Mouse (Mus musculus): ENCODE results near the gene Scaper. TPM values are rescaled to one million over a fixed set of nuclear protein-coding genes. Genes with fewer than 3 reads are reported as not detected.

Gene Scaper
- polyA plus RNA-seq, 1 experiment: 1.5 TPM

DNA sequence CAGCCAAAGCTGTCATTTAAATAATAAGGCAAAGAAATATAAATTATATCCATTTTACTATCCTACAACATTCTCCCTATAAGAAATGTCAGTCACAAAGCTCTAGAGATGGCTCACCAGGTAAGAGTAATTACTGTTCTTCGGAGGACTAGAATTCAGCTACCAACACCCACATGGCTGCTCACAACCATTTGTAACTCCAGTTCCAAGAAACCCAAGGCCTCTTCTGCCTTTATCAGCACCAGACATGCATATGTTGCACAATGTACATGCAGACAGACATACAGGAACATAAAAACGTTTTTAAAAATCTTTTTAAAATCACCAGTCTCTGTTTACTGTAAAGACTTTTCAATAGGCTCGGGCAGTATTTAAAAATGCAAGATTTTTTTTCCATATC lies 36.3 kb downstream of the Scaper start:
- H3K79me2 ChIP-seq (ENCODE audit: control insufficient read depth, insufficient read depth): no peaks in the 10 kb centered on the region
- no peak overlapping the region for H3ac ChIP-seq (ENCODE audit: control insufficient read depth, insufficient read length)
- no peak overlapping the region for H3K4me2 ChIP-seq (ENCODE audit: low read depth)
- no peaks in the 10 kb centered on the region for H3K36me3 ChIP-seq (ENCODE audit: control insufficient read depth, insufficient read depth)
- H3K27me3 ChIP-seq (ENCODE audit: control insufficient read depth, insufficient read depth, insufficient read length): no peaks in the 10 kb centered on the region
- H3K4me3 ChIP-seq: no peak overlapping the region
- TF ChIP-seq TCF3 (IDR thresholded peaks at IDR 0.05; ENCODE audit: insufficient read length, low read depth): no peak
- no peak for TF ChIP-seq POLR2AphosphoS2 (IDR thresholded peaks at IDR 0.05; ENCODE audit: insufficient read length, low read depth)
- TF ChIP-seq SRF (IDR thresholded peaks at IDR 0.05; ENCODE audit: control insufficient read depth, insufficient read length, low read depth): no peak
- TF ChIP-seq USF1 (IDR thresholded peaks at IDR 0.05; ENCODE audit: low read depth): no peak
- no peak for TF ChIP-seq MAX (IDR thresholded peaks at IDR 0.05; ENCODE audit: low read depth)
- no peak for TF ChIP-seq MYOG (IDR thresholded peaks at IDR 0.05; ENCODE audit: control insufficient read depth in 1 of 3, insufficient read depth in 1 of 3, insufficient read length in 2 of 3, low read depth in 2 of 3)
- TF ChIP-seq REST (IDR thresholded peaks at IDR 0.05; ENCODE audit: insufficient read depth, insufficient read length): no peak
- TF ChIP-seq TCF12 (IDR thresholded peaks at IDR 0.05; ENCODE audit: insufficient read depth, poor library complexity, severe bottlenecking): no peak
- no peak for TF ChIP-seq CEBPB (IDR thresholded peaks at IDR 0.05; ENCODE audit: insufficient read depth, poor library complexity, severe bottlenecking)
- TF ChIP-seq MYOD1 (IDR thresholded peaks at IDR 0.05; ENCODE audit: control insufficient read depth in 1 of 3, insufficient read length in 2 of 3, low read depth in 2 of 3): no peak
- no peak for TF ChIP-seq E2F4 (IDR thresholded peaks at IDR 0.05; ENCODE audit: insufficient read depth)
- TF ChIP-seq POLR2A (IDR thresholded peaks at IDR 0.05; ENCODE audit: insufficient read length, low read depth): no peak

DNA sequence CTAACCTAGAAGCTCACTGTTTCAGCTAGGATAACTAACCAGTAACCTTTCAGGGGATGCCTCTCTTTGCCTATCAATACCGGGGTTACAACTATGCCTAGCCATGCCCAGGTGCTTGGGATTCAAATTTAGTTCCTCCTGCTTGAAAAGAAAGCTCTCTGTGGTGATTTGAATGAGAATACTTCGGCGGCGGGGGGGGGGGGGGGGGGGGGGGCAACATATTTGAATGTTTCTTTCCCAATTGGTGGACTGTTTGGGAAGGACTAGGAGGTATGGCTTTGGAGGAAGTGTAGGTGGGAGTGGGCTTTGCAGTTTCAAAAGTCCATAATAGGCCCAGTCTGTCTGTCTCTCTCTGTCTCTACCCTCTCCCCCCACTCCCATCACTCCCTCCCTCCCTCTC lies 37.4 kb downstream of the Scaper start:
- Histone ChIP-seq H3K79me2 (ENCODE audit: control insufficient read depth, insufficient read depth) (no peaks in the 10 kb centered on the region), H3K36me3 (ENCODE audit: control insufficient read depth, insufficient read depth) (no peaks in the 10 kb centered on the region), H3K4me3 (no peak overlapping the region), H3K27me3 (ENCODE audit: control insufficient read depth, insufficient read depth, insufficient read length) (no peaks in the 10 kb centered on the region), H3K4me2 (ENCODE audit: low read depth) (no peak overlapping the region), H3ac (ENCODE audit: control insufficient read depth, insufficient read length) (no peak overlapping the region)
- TF ChIP-seq MAX (IDR thresholded peaks at IDR 0.05; ENCODE audit: low read depth) (no peak), TCF3 (IDR thresholded peaks at IDR 0.05; ENCODE audit: insufficient read length, low read depth) (no peak), TCF12 (IDR thresholded peaks at IDR 0.05; ENCODE audit: insufficient read depth, poor library complexity, severe bottlenecking) (no peak), USF1 (IDR thresholded peaks at IDR 0.05; ENCODE audit: low read depth) (no peak), POLR2A (IDR thresholded peaks at IDR 0.05; ENCODE audit: insufficient read length, low read depth) (no peak), POLR2AphosphoS2 (IDR thresholded peaks at IDR 0.05; ENCODE audit: insufficient read length, low read depth) (no peak), MYOD1 (IDR thresholded peaks at IDR 0.05; ENCODE audit: control insufficient read depth in 1 of 3, insufficient read length in 2 of 3, low read depth in 2 of 3) (no peak), SRF (IDR thresholded peaks at IDR 0.05; ENCODE audit: control insufficient read depth, insufficient read length, low read depth) (no peak), E2F4 (IDR thresholded peaks at IDR 0.05; ENCODE audit: insufficient read depth) (no peak), CEBPB (IDR thresholded peaks at IDR 0.05; ENCODE audit: insufficient read depth, poor library complexity, severe bottlenecking) (no peak), MYOG (IDR thresholded peaks at IDR 0.05; ENCODE audit: control insufficient read depth in 1 of 3, insufficient read depth in 1 of 3, insufficient read length in 2 of 3, low read depth in 2 of 3) (no peak), REST (IDR thresholded peaks at IDR 0.05; ENCODE audit: insufficient read depth, insufficient read length) (no peak)

DNA sequence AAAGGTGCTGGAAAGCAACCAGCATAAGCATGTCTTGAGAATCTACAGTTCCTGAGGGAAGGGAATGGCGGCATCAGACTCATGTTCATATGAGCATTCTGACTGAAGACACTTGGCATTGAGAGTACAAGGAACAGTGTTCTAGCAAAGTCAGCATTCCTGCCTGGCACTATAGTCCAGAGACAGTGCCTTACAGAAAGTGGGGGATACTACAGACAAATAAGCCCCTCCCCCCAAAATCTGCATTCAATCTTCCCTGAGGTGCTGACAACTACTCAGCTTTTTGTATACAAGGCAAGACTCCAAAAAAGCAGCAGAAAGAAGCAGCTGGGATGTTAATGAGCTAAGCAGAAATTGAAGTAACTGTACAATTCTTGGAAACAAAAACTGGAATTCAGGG lies 59.9 kb downstream of the Scaper start:
- TF ChIP-seq TCF12 (IDR thresholded peaks at IDR 0.05; ENCODE audit: insufficient read depth, poor library complexity, severe bottlenecking): no peak
- TF ChIP-seq POLR2AphosphoS2 (IDR thresholded peaks at IDR 0.05; ENCODE audit: insufficient read length, low read depth): no peak
- TF ChIP-seq TCF3 (IDR thresholded peaks at IDR 0.05; ENCODE audit: insufficient read length, low read depth): no peak
- no peak for TF ChIP-seq USF1 (IDR thresholded peaks at IDR 0.05; ENCODE audit: low read depth)
- TF ChIP-seq E2F4 (IDR thresholded peaks at IDR 0.05; ENCODE audit: insufficient read depth): no peak
- TF ChIP-seq MYOD1 (IDR thresholded peaks at IDR 0.05; ENCODE audit: control insufficient read depth in 1 of 3, insufficient read length in 2 of 3, low read depth in 2 of 3): no peak
- no peak for TF ChIP-seq MAX (IDR thresholded peaks at IDR 0.05; ENCODE audit: low read depth)
- no peak for TF ChIP-seq MYOG (IDR thresholded peaks at IDR 0.05; ENCODE audit: control insufficient read depth in 1 of 3, insufficient read depth in 1 of 3, insufficient read length in 2 of 3, low read depth in 2 of 3)
- TF ChIP-seq CEBPB (IDR thresholded peaks at IDR 0.05; ENCODE audit: insufficient read depth, poor library complexity, severe bottlenecking): no peak
- Histone ChIP-seq H3K4me2 (ENCODE audit: low read depth) (no peak overlapping the region), H3K27me3 (ENCODE audit: control insufficient read depth, insufficient read depth, insufficient read length) (no peaks in the 10 kb centered on the region), H3ac (ENCODE audit: control insufficient read depth, insufficient read length) (no peak overlapping the region), H3K36me3 (ENCODE audit: control insufficient read depth, insufficient read depth) (no peaks in the 10 kb centered on the region), H3K79me2 (ENCODE audit: control insufficient read depth, insufficient read depth) (no peaks in the 10 kb centered on the region), H3K4me3 (no peak overlapping the region)

DNA sequence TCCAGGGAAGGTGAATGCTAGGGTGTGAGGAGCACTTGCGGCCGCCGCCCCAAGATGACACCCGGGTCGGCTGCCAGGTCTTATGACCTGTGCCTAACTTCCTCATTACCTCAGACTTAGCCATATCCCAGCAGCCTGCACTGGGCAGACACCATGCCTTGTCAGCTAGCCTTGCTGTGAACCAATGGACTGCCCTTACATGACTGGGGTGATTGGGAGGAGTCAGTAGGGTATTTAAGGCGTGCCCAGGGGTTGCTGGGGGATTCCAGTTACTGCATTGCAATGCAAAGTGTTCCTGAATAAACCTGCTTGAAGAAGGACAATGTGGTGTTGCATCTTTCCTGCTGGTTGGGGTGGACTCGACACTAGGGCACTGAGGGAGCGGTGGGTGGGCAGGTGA lies 148.5 kb downstream of the Scaper start:
- H3K36me3 ChIP-seq (ENCODE audit: control insufficient read depth, insufficient read depth): no peaks in the 10 kb centered on the region
- no peak overlapping the region for H3K4me2 ChIP-seq (ENCODE audit: low read depth)
- no peak overlapping the region for H3K4me3 ChIP-seq
- H3K27me3 ChIP-seq (ENCODE audit: control insufficient read depth, insufficient read depth, insufficient read length): no peaks in the 10 kb centered on the region
- no peak for TF ChIP-seq POLR2A (IDR thresholded peaks at IDR 0.05; ENCODE audit: insufficient read length, low read depth)
- TF ChIP-seq POLR2AphosphoS2 (IDR thresholded peaks at IDR 0.05; ENCODE audit: insufficient read length, low read depth): no peak
- TF ChIP-seq REST (IDR thresholded peaks at IDR 0.05; ENCODE audit: insufficient read depth, insufficient read length): no peak
- no peak for TF ChIP-seq E2F4 (IDR thresholded peaks at IDR 0.05; ENCODE audit: insufficient read depth)
- TF ChIP-seq SRF (IDR thresholded peaks at IDR 0.05; ENCODE audit: control insufficient read depth, insufficient read length, low read depth): no peak
- TF ChIP-seq MYOG (IDR thresholded peaks at IDR 0.05; ENCODE audit: control insufficient read depth in 1 of 3, insufficient read depth in 1 of 3, insufficient read length in 2 of 3, low read depth in 2 of 3): no peak
- TF ChIP-seq USF1 (IDR thresholded peaks at IDR 0.05; ENCODE audit: low read depth): no peak
- no peak for TF ChIP-seq MYOD1 (IDR thresholded peaks at IDR 0.05; ENCODE audit: control insufficient read depth in 1 of 3, insufficient read length in 2 of 3, low read depth in 2 of 3)
- TF ChIP-seq TCF3 (IDR thresholded peaks at IDR 0.05; ENCODE audit: insufficient read length, low read depth): no peak
- no peak for TF ChIP-seq CEBPB (IDR thresholded peaks at IDR 0.05; ENCODE audit: insufficient read depth, poor library complexity, severe bottlenecking)
- TF ChIP-seq MAX (IDR thresholded peaks at IDR 0.05; ENCODE audit: low read depth): no peak
- TF ChIP-seq TCF12 (IDR thresholded peaks at IDR 0.05; ENCODE audit: insufficient read depth, poor library complexity, severe bottlenecking): no peak
- H3ac ChIP-seq (ENCODE audit: control insufficient read depth, insufficient read length): no peak overlapping the region
- no peaks in the 10 kb centered on the region for H3K79me2 ChIP-seq (ENCODE audit: control insufficient read depth, insufficient read depth)

All from myocyte (in vitro differentiated cells).